Mouse (Mus musculus): ENCODE results near the gene Rapgef4. TPM values are rescaled to one million over a fixed set of nuclear protein-coding genes. Genes with fewer than 3 reads are reported as not detected.

Gene Rapgef4
- polyA plus RNA-seq, 1 experiment from 2014 or later = 23.4 TPM

DNA sequence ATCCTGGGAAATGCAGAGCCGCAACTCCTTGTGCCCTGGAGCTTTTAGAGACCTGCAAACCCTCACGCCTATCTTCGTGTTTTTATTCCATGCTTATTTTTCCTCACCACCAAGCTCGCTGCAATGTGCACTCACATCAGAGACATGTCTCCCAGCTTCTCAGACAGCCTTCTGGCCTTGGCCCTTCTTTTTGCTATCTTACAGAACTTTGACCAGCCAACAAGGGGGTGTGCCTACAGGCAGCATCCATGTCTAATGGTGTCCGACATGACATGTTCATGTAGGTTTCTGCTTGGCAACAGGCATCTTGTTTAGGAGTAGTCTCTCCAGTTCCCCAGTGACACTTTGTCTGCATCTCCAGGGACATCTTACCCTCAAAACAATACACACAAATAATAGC is 56.3 kb downstream of the Rapgef4 start:
- no peaks in the 10 kb centered on the region for H3K36me3 ChIP-seq (ENCODE audit: control insufficient read depth, insufficient read depth)
- peaks cover 14% of the 10 kb centered on the region for H3K4me1 ChIP-seq (replicated peaks; ENCODE audit: control insufficient read depth, insufficient read depth, low read length)
- H3K4me3 ChIP-seq (replicated peaks; ENCODE audit: low read length) = no peak overlapping the region
- no peak overlapping the region for H3K4me2 ChIP-seq (ENCODE audit: low read length)
- no peaks in the 10 kb centered on the region for H3K9me3 ChIP-seq (ENCODE audit: control insufficient read depth, low read length)
- no peaks in the 10 kb centered on the region for H3K27me3 ChIP-seq (replicated peaks; ENCODE audit: control insufficient read depth, insufficient read depth, low read length)
- H3K9ac ChIP-seq (replicated peaks; ENCODE audit: low read depth, low read length) = no peak overlapping the region
- ATAC-seq = no peak
- H3K27ac ChIP-seq (ENCODE audit: low read length) = no peak overlapping the region
- WGBS = 91% methylated on average over 5 of the region's 5 CpGs

DNA sequence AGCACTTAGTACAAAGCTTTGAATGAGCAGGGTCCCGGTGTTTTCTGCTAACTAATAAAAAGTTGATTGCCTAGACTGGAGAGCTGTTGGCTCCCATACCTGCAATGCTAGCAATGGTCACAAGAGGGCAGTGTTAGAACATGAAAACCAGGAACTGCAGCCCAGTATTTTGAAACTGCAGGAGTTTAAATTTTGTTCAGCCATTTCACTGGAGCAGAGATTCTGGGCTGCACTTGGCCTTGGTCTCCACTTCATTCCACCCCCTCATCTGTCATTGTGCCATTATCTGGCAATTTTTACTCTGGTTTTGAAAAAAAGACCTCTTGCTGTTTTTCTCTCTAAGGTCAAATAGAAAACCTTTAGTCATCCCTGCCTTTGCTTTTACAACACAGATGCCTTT is 57.2 kb downstream of the Rapgef4 start:
- peak overlapping the region; percentile 80 for H3K27ac ChIP-seq (ENCODE audit: low read length)
- 13% methylated on average over 1 of the region's 1 CpGs for WGBS
- ATAC-seq = peak; percentile 69
- H3K9ac ChIP-seq (replicated peaks; ENCODE audit: low read depth, low read length) = no peak overlapping the region
- H3K36me3 ChIP-seq (ENCODE audit: control insufficient read depth, insufficient read depth) = no peaks in the 10 kb centered on the region
- peaks cover 14% of the 10 kb centered on the region for H3K4me1 ChIP-seq (replicated peaks; ENCODE audit: control insufficient read depth, insufficient read depth, low read length)
- H3K27me3 ChIP-seq (replicated peaks; ENCODE audit: control insufficient read depth, insufficient read depth, low read length) = no peaks in the 10 kb centered on the region
- H3K4me3 ChIP-seq (replicated peaks; ENCODE audit: low read length) = no peak overlapping the region
- H3K4me2 ChIP-seq (ENCODE audit: low read length) = peak overlapping the region; percentile 37
- H3K9me3 ChIP-seq (ENCODE audit: control insufficient read depth, low read length) = no peaks in the 10 kb centered on the region

DNA sequence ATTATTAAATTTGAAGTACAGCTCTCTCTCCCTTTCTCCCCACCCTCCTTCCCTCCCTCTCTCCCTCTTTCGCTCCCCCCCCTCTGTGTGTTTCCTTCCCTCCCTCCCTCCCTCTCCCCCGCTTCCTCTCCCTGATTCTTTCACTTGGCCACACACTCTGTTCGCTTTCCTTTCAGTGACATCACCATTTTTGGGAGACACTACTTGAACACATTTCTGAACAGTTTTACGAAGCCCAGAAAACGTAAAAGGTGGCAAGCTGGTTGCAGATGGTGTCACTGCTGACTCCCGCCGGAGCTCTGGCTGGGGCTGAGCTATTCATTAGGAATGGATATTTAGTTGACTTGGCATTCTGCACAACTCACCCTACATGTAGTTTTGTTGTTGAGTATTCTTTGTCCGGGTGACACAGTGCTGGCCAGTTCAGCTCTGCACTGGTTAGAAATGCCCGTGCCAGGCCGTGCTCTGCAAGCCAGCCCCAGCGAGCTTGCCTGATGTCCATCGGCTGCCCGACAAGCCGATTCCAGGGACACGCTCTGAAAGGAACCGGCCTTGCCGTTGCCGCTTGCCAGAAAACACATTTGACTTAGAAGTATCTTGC is 57.7 kb downstream of the Rapgef4 start:
- Histone ChIP-seq H3K27ac (ENCODE audit: low read length) (peak overlapping the region; percentile 80), H3K36me3 (ENCODE audit: control insufficient read depth, insufficient read depth) (no peaks in the 10 kb centered on the region), H3K4me3 (replicated peaks; ENCODE audit: low read length) (no peak overlapping the region; the same call in 1 of the 2 replicates), H3K4me1 (replicated peaks; ENCODE audit: control insufficient read depth, insufficient read depth, low read length) (peaks cover 14% of the 10 kb centered on the region), H3K27me3 (replicated peaks; ENCODE audit: control insufficient read depth, insufficient read depth, low read length) (no peaks in the 10 kb centered on the region), H3K9me3 (ENCODE audit: control insufficient read depth, low read length) (no peaks in the 10 kb centered on the region), H3K9ac (replicated peaks; ENCODE audit: low read depth, low read length) (peak overlapping the region; percentile 35; the same call in 1 of the 2 replicates), H3K4me2 (ENCODE audit: low read length) (peak overlapping the region; percentile 37)
- ATAC-seq = peak; percentile 71
- 25% methylated on average over 18 of the region's 18 CpGs for WGBS

DNA sequence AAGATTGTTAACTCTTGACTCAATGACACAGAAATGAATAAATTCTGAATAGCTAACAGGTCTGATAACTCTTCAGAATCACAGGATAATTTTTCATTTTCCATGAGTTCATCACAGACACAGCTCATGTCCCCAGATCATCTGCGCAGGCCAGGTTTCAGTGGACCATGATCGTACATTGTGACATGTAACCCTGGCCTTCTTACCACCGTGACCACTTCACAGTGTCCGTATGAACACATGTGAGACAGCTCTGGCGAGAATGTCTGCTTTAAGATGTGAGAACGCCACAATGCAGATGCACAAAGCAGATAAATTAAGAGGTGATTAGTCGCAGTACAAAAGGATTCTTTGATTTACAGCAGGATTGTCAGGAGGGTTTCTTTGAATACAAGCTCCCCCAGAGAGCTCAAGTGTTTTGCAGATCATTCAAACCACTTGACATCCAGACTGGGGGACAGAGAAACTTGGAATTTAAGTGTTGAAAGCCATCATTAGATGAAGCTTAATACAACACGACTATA is 58.5 kb downstream of the Rapgef4 start:
- H3K4me2 ChIP-seq (ENCODE audit: low read length) = no peak overlapping the region
- H3K4me1 ChIP-seq (replicated peaks; ENCODE audit: control insufficient read depth, insufficient read depth, low read length) = peaks cover 14% of the 10 kb centered on the region
- no peak overlapping the region for H3K4me3 ChIP-seq (replicated peaks; ENCODE audit: low read length)
- 28% methylated on average over 8 of the region's 8 CpGs for WGBS
- no peaks in the 10 kb centered on the region for H3K36me3 ChIP-seq (ENCODE audit: control insufficient read depth, insufficient read depth)
- no peaks in the 10 kb centered on the region for H3K9me3 ChIP-seq (ENCODE audit: control insufficient read depth, low read length)
- ATAC-seq = no peak
- no peak overlapping the region for H3K27ac ChIP-seq (ENCODE audit: low read length)
- H3K9ac ChIP-seq (replicated peaks; ENCODE audit: low read depth, low read length) = no peak overlapping the region
- H3K27me3 ChIP-seq (replicated peaks; ENCODE audit: control insufficient read depth, insufficient read depth, low read length) = no peaks in the 10 kb centered on the region

DNA sequence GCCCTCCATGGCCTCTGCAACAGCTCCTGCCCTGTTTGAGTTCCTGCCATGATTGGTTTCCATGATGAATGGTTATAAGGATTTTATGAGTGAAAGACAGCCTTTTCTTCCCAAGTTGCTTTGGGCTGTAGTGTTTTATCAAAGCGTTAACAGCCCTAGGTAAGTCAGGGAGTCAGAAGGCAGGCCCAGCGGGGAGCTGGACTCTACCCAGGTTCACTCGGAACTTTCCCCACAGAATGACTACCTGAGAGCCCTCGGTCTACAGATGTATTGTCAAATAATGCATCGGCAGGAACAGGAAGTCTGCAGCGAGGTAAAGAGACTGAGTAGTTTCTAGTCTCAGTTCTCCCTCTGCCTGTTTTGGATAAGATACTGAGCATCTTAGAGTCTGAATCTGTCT is 60.0 kb downstream of the Rapgef4 start:
- 92% methylated on average over 6 of the region's 6 CpGs for WGBS
- Histone ChIP-seq H3K9me3 (ENCODE audit: control insufficient read depth, low read length) (no peaks in the 10 kb centered on the region), H3K36me3 (ENCODE audit: control insufficient read depth, insufficient read depth) (no peaks in the 10 kb centered on the region), H3K9ac (replicated peaks; ENCODE audit: low read depth, low read length) (no peak overlapping the region), H3K4me3 (replicated peaks; ENCODE audit: low read length) (no peak overlapping the region), H3K4me1 (replicated peaks; ENCODE audit: control insufficient read depth, insufficient read depth, low read length) (peaks cover 14% of the 10 kb centered on the region), H3K27ac (ENCODE audit: low read length) (no peak overlapping the region), H3K4me2 (ENCODE audit: low read length) (no peak overlapping the region), H3K27me3 (replicated peaks; ENCODE audit: control insufficient read depth, insufficient read depth, low read length) (no peaks in the 10 kb centered on the region)
- no peak for ATAC-seq

DNA sequence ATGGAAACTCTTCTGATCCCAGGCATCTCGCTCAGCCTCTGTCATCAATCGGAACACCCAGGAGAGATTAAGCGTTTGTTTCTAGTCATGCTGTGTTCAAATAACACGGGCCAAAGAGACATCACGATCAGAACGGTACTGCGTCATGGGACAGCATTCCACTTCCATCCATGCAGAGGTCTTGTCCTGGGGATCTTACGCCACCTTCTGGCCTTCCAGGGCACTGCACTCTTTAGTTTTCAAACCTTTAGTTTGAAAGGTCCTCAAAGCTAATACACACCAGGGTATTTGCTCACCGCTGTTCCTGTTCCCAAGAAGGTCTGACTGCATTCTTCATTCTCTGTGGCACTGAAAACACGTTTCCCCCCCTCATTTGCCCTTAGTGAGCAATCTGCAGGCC is 61.1 kb downstream of the Rapgef4 start:
- no peak overlapping the region for H3K4me2 ChIP-seq (ENCODE audit: low read length)
- H3K27me3 ChIP-seq (replicated peaks; ENCODE audit: control insufficient read depth, insufficient read depth, low read length) = no peaks in the 10 kb centered on the region
- H3K9me3 ChIP-seq (ENCODE audit: control insufficient read depth, low read length) = no peaks in the 10 kb centered on the region
- H3K4me1 ChIP-seq (replicated peaks; ENCODE audit: control insufficient read depth, insufficient read depth, low read length) = peaks cover 14% of the 10 kb centered on the region
- H3K9ac ChIP-seq (replicated peaks; ENCODE audit: low read depth, low read length) = no peak overlapping the region
- no peaks in the 10 kb centered on the region for H3K36me3 ChIP-seq (ENCODE audit: control insufficient read depth, insufficient read depth)
- H3K4me3 ChIP-seq (replicated peaks; ENCODE audit: low read length) = no peak overlapping the region
- no peak overlapping the region for H3K27ac ChIP-seq (ENCODE audit: low read length)
- WGBS = 90% methylated on average over 10 of the region's 10 CpGs
- no peak for ATAC-seq

DNA sequence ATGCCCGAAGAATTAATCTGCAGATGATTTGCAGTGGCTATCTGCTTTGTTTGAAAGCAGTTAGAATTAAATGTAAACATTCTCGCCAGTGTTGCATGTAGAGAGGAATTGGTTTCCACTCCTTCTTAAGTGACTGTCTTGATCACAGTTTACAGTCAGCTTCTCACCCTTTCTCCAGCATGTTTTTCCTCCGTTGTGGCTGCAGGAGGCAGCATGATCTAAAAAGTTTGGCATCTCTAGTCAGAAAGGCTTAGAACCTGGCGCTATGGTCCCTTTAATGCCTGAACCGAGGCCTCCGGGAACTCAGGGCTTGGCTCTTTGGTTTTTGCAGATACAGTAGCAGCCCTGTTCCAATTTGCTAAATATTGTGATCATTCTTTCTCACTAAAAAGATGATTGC is 63.2 kb downstream of the Rapgef4 start:
- Histone ChIP-seq H3K27ac (ENCODE audit: low read length) (no peak overlapping the region), H3K27me3 (replicated peaks; ENCODE audit: control insufficient read depth, insufficient read depth, low read length) (no peaks in the 10 kb centered on the region), H3K9ac (replicated peaks; ENCODE audit: low read depth, low read length) (no peak overlapping the region), H3K4me3 (replicated peaks; ENCODE audit: low read length) (no peak overlapping the region), H3K4me2 (ENCODE audit: low read length) (no peak overlapping the region), H3K9me3 (ENCODE audit: control insufficient read depth, low read length) (no peaks in the 10 kb centered on the region), H3K36me3 (ENCODE audit: control insufficient read depth, insufficient read depth) (no peaks in the 10 kb centered on the region), H3K4me1 (replicated peaks; ENCODE audit: control insufficient read depth, insufficient read depth, low read length) (peaks cover 8% of the 10 kb centered on the region)
- no peak for ATAC-seq
- 52% methylated on average over 6 of the region's 6 CpGs for WGBS

DNA sequence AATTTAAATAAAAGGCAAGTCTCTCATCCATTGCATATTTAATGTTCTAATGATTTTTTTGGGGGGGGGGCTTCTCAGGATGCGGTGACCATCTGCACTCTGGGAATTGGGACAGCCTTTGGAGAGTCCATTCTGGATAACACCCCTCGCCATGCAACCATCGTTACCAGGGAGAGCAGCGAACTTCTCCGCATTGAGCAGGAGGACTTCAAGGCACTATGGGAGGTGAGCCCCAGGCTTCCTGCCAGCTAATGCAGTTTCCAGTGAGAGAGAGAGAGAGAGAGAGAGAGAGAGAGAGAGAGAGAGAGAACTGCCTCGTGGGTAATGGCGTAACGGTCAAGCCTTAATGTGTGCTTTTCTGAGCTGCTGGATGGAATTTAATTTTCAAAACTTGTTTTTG is 64.0 kb downstream of the Rapgef4 start:
- H3K27me3 ChIP-seq (replicated peaks; ENCODE audit: control insufficient read depth, insufficient read depth, low read length) = no peaks in the 10 kb centered on the region
- no peak for ATAC-seq
- H3K4me3 ChIP-seq (replicated peaks; ENCODE audit: low read length) = no peak overlapping the region
- 77% methylated on average over 8 of the region's 8 CpGs for WGBS
- H3K36me3 ChIP-seq (ENCODE audit: control insufficient read depth, insufficient read depth) = no peaks in the 10 kb centered on the region
- no peak overlapping the region for H3K4me2 ChIP-seq (ENCODE audit: low read length)
- peaks cover under 1% of the 10 kb centered on the region; the same call in 1 of the 2 replicates for H3K4me1 ChIP-seq (replicated peaks; ENCODE audit: control insufficient read depth, insufficient read depth, low read length)
- H3K27ac ChIP-seq (ENCODE audit: low read length) = no peak overlapping the region
- H3K9me3 ChIP-seq (ENCODE audit: control insufficient read depth, low read length) = no peaks in the 10 kb centered on the region
- H3K9ac ChIP-seq (replicated peaks; ENCODE audit: low read depth, low read length) = no peak overlapping the region

DNA sequence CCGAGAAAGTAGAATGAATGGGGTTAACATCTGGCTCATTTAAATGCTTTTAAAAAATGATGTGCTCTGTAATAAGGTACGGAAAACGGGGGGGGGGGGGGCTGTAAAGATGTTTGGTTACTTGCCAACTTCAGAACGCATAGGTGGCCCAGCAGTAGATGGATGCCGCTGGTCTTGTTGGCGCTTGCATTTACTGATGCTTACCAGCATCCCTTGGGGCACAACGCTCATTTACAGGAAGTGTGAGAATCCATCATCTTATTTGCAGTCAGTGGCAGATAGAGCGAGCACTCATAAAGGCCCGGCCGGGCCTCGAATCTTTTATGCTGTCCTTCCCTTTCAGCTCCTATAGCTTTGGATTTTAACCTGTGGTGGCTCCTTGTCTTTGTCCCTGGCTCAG is 64.6 kb downstream of the Rapgef4 start:
- H3K4me3 ChIP-seq (replicated peaks; ENCODE audit: low read length) = no peak overlapping the region
- no peak overlapping the region for H3K9ac ChIP-seq (replicated peaks; ENCODE audit: low read depth, low read length)
- H3K27me3 ChIP-seq (replicated peaks; ENCODE audit: control insufficient read depth, insufficient read depth, low read length) = no peaks in the 10 kb centered on the region
- no peak overlapping the region for H3K27ac ChIP-seq (ENCODE audit: low read length)
- no peaks in the 10 kb centered on the region for H3K4me1 ChIP-seq (replicated peaks; ENCODE audit: control insufficient read depth, insufficient read depth, low read length)
- 67% methylated on average over 11 of the region's 11 CpGs for WGBS
- H3K9me3 ChIP-seq (ENCODE audit: control insufficient read depth, low read length) = no peaks in the 10 kb centered on the region
- no peak for ATAC-seq
- H3K4me2 ChIP-seq (ENCODE audit: low read length) = no peak overlapping the region
- H3K36me3 ChIP-seq (ENCODE audit: control insufficient read depth, insufficient read depth) = no peaks in the 10 kb centered on the region

DNA sequence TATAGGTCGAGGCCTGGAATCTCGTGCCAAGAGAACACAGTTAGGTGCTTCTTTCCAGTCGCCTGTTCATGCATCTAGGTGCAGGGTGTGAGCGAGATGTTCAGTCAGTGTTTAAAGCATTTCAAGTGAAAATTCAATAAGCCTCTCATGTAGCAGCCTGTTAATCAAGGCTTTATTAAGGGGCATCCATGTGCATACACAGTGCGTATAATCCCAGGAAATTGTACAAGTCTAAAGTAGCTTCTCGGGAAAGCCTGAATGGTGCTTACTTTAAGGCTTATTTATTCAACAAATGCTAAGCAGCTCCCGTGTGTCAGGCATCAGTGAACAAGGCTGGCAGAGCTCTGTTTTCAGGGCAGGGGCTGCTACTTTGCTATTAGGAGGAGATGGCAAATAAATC is 69.4 kb downstream of the Rapgef4 start:
- no peak overlapping the region for H3K27ac ChIP-seq (ENCODE audit: low read length)
- H3K9ac ChIP-seq (replicated peaks; ENCODE audit: low read depth, low read length) = no peak overlapping the region
- 0 out of 2 replicates have a peak, but pooled peaks have one; percentile 28 for ATAC-seq
- WGBS = 16% methylated on average over 7 of the region's 7 CpGs
- H3K27me3 ChIP-seq (replicated peaks; ENCODE audit: control insufficient read depth, insufficient read depth, low read length) = no peaks in the 10 kb centered on the region
- no peak overlapping the region for H3K4me2 ChIP-seq (ENCODE audit: low read length)
- H3K9me3 ChIP-seq (ENCODE audit: control insufficient read depth, low read length) = no peaks in the 10 kb centered on the region
- no peak overlapping the region for H3K4me3 ChIP-seq (replicated peaks; ENCODE audit: low read length)
- no peaks in the 10 kb centered on the region for H3K4me1 ChIP-seq (replicated peaks; ENCODE audit: control insufficient read depth, insufficient read depth, low read length)
- no peaks in the 10 kb centered on the region for H3K36me3 ChIP-seq (ENCODE audit: control insufficient read depth, insufficient read depth)

All from forebrain, embryonic 16.5 days (tissue).